Mouse (Mus musculus) embryonic stem cell, embryonic (primary cell): ENCODE data around the gene Zfp385b.

Source experiments
- CTCF ChIA-PET, 4 experiments: fragments of 300-600 bp in 2 of 4; fragments of 350-600 bp in 2 of 4; sonication (Branson Sonifier 250); formaldehyde crosslinking; loops; one replicate each; lab custom pipeline; 2022; ENCODE audit warnings: inconsistent platforms in 2 of 4; lab: Charles Lee
- POLR2A ChIA-PET, 4 experiments: fragments of 300-600 bp in 2 of 4; fragments of 350-600 bp in 2 of 4; sonication (Branson Sonifier 250); formaldehyde crosslinking; loops; one replicate each; lab custom pipeline; 2022; ENCODE audit warnings: antibody characterized with exemption in 4 of 4, inconsistent platforms in 1 of 4; lab: Charles Lee

Gene Zfp385b

DNA sequence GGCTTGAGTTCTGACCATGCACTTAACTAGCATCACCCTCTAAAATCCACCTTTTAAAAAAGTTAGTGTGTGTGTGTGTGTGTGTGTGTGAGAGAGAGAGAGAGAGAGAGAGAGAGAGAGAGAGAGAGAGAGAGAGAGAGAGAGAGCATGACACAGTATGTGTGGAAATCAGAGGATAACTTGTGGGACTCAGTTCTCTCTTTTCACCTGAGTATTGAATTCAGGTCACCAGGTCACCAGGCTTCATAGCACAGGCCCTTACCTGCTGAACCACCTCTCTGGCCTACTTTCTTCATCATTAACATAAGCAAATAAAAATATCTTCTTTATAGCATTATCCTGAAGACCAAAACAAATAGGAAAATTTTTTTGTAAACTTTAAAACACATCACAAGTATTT, at the start of gene Zfp385b:
Gene Zfp385b (minus strand): TSS at position 101 of the 400 bp plus-strand sequence.
- ChIA-PET CTCF (no interaction called here), POLR2A (no interaction called here)

DNA sequence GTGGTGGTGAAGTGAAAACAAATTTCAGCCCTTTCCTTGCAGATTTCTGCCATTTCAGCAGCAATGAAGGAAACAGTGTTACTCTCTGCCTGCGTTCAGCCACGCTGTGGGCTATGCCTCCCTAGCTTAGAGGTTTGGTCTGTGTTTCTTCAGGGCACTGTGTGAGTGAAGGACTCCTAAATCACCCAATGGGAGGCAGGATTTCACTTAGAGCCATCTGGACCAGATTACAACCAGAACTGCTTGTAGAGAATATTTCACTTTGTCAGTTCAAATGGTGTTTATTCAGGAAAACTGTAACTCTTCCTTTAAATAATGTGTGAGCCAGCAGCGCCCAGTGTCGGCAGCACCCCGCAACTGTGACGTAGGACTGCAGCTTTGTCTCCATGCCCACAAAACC, 44.5 kb upstream of the Zfp385b start:
- POLR2A ChIA-PET: interaction anchor here in 1 of 4 experiments (0.7 kb wide), 1 partner anchor 9 kb away, joined by 3 read pairs; no protein-coding TSS in a partner anchor
- CTCF ChIA-PET: no interaction called here

DNA sequence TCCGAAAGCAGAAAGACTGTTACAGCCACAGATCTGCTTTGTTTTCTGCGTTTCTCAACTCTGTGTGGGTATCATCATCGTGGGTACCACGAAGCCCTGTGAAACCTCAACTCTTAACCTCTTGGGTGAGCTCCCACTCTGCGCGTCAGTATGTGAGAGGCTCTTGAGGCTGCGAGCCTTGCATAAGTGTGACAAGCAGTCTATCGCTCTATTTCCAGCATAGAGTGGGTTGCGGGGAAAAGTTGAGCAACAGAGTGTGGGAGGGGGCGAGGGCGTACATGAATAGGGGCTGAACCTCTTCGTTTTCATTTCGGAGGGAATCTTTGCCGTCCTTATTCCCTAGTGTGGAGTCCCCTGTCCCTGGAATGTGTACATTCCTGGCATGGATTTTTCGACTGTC, 44.1 kb upstream of the Zfp385b start:
- ChIA-PET POLR2A (interaction anchor here in 1 of 4 experiments (0.7 kb wide), 1 partner anchor 10 kb away, joined by 3 read pairs; no protein-coding TSS in a partner anchor), CTCF (no interaction called here)

DNA sequence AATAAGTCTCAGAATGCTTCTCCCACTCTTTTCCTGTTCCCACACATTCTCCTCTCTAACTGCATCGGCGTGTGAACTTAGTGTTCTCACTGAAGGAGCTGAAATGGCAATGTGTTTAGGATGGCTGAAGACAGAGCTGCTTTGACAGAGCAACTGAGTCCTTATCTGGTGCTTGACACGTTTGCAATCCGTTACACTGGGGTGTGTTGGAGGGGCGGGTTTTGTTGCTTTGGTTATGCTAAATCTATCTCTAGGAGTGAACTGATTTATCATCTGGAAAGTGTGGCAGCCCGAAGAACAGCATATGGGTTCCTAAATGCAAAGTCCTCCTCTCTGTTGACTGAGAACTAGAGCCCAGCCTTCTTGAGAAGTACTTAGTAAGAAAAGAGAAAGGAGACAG, 22.0 kb upstream of the Zfp385b start:
- POLR2A ChIA-PET: interaction anchor here in 1 of 4 experiments (0.7 kb wide), 1 partner anchor 1733 kb away, joined by 6 read pairs; no protein-coding TSS in a partner anchor
- CTCF ChIA-PET: interaction anchor here in 1 of 4 experiments (0.6 kb wide), 1 partner anchor 454 kb away, joined by 12 read pairs; no protein-coding TSS in a partner anchor

DNA sequence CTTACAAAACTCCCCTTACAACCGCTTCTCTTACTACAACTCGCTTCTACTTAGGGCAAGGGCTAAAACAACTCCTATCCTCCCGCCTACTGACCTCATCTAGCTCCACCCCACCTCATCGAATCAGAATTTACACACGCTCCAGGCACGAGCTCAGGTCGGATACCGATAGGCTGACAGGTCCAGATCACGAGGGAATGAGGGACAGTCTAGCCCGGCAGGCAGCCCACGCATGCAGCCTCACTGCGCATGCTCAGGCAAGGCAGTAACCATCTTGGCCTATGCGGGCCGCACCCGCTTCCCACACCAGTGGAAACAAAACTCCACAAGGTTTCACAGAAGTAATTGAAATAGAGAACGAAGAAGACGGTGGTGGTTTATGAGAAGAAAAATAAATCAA, 20.1 kb upstream of the Zfp385b start:
- POLR2A ChIA-PET: no interaction called here

DNA sequence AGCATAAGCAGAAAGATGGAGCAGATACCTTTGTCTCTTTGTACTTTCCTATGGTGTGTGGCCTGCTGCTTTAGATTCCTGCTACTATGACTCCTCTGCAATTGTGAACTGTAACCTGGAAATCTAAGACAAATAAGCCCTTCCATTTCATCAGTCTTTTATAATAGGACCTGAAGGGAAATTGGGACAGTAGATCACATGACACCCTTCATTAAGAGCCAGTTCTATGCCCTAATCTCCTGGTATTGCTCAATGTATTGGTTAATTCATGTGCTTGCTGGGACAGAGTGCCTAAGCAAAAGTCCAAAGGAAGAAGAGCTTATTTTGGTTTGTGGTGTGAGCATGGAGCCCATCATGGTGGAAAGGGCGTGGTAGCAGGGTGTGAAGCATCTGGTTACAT, 19.2 kb upstream of the Zfp385b start:
- ChIA-PET POLR2A (no interaction called here), CTCF (no interaction called here)

More for the DNA sequence above, 20.1 kb upstream of the Zfp385b start:
- CTCF ChIA-PET: no interaction called here

DNA sequence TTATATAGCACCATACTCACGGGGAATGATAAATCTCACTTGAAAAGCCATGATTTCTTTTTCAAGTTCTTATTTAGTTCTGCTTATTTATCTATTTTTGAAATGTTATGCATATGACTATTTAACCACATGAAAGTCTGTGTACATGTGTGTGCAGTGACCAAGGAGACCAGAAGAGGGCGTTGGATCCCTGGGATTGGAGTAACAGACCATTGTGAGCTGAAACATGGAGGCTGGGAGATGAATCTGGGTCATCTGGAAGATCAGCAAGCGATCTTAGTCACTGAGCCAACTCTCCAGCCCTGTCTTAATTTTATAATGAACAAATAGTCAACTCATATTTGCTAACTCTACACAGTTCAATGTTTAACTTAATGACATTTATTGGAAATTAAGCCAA, 16.3 kb upstream of the Zfp385b start:
- ChIA-PET CTCF (interaction anchor here in 1 of 4 experiments (0.7 kb wide), 1 partner anchor 187 kb away, joined by 3 read pairs; no protein-coding TSS in a partner anchor), POLR2A (no interaction called here)

DNA sequence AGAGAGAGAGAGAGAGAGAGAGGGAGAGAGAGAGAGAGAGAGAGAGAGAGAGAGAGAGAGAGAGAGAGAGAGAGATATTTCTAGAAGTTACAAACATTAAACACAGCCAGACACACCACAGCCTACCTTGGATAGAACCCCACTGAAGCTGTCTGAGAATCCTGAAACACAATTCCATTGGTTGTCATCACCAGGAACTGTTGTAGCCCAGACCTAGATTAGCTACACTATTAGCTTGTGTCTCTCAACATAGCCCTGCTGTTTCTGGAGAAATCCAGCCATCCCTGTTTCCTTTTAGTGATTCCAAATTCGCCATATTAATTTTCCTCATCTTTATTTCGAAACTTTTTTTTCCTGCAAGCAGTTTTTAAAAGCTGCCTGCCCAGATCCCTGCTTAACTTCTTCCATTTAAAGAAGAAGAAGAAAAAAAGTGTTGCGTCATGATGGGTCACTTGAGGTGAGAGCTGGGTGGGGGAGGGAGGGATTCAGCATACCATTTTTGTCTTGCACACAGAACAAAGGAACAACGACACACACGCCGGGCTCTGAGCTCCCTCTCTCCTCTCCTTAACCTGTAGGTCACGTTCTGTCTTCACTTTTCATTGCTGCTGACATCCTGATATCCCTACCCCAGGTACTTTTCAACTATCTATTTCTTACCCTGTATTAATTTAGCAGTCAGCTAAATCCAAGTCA, 6.8 kb upstream of the Zfp385b start:
- ChIA-PET POLR2A (interaction anchor here in 2 of 4 experiments (0.6 to 0.7 kb wide), 2 partner anchors 370 to 492 kb away, joined by 3 to 4 read pairs; no protein-coding TSS in a partner anchor), CTCF (no interaction called here)

DNA sequence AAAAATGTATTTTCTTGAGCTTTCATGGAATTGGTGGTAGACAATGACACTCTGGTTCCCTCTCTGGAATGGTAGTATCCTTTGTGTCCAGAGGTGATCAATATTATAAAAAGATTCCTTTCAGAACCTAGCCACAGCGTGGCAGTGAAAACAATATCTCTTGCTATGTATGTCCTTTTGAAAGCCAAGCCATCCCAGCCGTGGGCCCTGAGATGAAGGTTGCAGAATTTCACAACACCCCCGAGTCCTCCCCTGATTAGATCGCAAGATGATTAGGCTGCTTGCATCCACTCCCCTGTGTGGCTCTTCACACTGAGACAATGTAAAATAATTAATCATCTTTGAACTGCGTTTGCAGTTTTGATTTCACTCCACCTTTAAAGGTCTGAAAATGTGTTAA, 3.6 kb upstream of the Zfp385b start:
- POLR2A ChIA-PET: no interaction called here
- CTCF ChIA-PET: no interaction called here

DNA sequence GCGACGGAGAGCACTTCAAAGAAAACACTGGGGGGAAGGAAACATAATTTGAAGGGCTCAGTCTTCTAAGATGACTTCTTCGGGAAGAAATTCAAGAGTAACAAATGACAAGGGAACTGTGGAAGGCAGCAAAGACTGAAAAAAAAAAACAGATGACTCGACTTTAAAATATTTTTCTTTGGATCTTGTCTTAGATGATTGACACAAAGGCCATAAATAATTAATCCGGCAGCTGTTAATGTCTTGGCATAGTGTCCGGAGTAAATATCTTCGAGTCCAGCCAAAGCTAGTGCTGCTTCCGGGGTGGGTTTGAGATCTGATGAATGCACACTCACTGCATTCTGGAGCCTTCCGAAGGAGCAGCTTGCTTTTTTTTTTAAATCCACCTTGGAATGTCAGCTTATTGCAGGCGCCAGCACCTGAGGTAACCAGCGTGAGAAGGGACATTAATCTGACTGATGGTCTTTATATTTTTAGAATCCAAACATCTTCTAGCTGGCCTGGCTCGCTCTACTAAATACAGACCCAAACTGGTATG, 2.0 kb downstream of the Zfp385b start:
- ChIA-PET CTCF (interaction anchor here in 1 of 4 experiments (0.6 kb wide), 1 partner anchor 696 kb away, joined by 3 read pairs; no protein-coding TSS in a partner anchor), POLR2A (interaction anchor here in 1 of 4 experiments (1.0 kb wide), 1 partner anchor 129 kb away, joined by 3 read pairs; the partner anchor contains the start of gene Cwc22)

DNA sequence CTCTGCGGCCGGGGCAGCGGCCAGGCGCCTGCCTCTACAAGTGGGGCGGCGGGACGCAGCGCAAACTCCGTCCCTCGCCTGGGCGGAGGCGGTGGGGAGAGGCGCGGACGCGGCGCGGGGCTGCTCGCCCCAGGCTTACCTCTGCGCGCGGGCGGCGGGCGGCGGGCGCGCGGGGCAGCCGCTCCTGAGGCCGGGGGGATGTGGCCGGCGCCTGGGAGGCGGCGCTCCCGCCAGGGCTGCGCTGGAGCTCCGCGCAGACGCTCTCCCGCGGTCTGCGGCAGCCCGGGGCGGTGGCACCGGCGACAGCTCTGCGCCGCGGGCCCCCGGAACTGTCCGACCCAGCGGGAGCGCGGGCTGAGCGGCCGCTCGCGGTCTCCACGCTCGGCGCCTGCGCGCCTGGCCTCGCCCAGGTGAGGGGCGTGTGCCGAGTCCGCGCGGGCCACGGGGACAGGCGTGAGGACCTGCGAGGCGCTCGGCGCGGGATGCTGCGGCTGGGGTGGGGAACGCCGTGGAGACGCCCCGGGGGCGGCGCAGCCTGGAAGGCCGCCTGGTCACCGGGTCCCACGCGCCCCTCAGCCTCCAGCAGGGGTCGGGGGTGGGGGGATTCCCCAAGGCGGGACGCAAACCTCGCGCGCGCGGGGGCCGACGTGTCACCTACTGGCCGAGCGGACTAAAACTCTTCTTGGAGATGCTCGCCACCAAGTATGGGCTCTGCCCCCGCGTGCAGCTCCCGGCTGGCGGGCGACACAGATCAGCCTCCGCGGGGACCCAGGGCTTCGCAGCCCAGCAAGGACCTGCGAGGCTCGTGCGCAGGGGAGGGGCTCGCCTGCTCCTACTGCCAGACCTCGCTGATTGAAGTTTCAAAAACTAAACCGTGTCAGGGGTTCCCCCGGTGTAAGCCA, 2.8 kb downstream of the Zfp385b start:
- ChIA-PET POLR2A (interaction anchor here in 2 of 4 experiments (0.7 to 1.6 kb wide), 2 partner anchors 12 to 16 kb away, joined by 4 read pairs; no protein-coding TSS in a partner anchor), CTCF (no interaction called here)

DNA sequence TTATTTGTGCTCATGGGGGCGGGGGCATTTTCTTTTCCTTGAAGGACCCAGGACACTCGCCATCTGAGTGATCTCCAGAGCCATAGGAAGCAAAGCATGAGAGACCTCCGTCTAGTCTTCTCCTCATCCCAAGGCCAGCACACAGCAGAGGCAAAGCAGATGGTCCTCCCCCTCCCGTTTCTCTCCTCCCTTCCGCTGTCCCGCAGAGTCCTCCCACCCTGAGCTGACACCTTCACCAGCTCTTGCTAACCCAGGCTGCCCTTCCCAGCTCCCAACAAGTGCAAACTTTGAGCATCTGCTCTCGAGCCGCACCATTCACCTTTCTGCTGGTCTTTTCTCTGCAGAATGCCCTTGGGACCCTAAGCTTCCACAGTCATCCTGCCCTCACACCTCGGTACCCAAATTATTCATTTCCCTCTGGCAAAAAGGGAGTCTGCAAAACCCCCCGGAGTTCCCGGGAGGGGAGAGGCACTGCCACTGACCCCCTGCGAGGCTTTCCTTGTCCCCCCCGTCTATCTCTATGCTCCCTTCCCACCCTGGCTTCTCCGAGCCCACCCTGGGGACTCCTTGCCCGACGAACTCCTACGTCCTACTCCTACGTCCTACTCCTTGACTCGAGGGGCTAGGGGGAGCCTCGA, 3.5 kb downstream of the Zfp385b start:
- CTCF ChIA-PET: no interaction called here

DNA sequence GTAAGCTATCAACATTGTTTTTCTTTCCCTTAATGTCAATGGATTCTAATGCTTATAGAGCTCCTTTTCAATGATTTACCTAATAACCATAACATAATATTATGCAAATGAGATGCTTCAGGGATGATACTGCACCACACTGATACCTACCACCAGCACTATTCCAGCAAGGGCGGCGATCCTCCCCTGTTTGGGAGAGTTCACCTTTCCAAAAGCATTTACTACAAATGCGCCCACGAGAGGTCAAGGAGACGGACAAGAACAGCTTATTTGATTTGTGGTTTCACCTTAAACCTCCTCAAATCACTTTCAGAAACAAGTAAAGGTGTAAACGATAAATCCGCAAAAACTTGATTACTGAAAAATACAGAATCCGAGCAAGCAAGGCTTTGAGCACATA, 4.5 kb downstream of the Zfp385b start:
- CTCF ChIA-PET: no interaction called here
- POLR2A ChIA-PET: no interaction called here

More for the DNA sequence above, 3.5 kb downstream of the Zfp385b start:
- POLR2A ChIA-PET: interaction anchor here in 2 of 4 experiments (0.7 to 1.6 kb wide), 2 partner anchors 11 to 15 kb away, joined by 4 read pairs; no protein-coding TSS in a partner anchor

DNA sequence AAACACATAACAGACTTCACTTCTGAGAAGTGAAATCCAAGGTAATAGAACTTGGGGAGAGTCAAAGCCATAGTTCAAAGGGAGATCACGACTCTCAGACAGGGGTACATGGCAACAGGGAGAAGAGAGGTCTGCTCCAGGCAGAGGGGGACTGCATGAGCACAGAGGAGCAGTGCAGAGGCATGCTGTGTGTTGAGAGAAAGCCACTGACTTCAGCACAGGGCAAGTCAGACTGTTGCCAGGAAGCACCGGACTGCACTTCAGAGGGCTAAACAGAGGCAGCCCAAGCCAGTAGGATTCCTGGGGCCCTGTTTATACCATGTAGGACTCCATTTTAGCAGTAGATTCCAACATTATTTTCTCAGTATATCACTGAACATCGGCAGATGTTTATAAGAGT, 6.4 kb downstream of the Zfp385b start:
- CTCF ChIA-PET: no interaction called here
- POLR2A ChIA-PET: no interaction called here

DNA sequence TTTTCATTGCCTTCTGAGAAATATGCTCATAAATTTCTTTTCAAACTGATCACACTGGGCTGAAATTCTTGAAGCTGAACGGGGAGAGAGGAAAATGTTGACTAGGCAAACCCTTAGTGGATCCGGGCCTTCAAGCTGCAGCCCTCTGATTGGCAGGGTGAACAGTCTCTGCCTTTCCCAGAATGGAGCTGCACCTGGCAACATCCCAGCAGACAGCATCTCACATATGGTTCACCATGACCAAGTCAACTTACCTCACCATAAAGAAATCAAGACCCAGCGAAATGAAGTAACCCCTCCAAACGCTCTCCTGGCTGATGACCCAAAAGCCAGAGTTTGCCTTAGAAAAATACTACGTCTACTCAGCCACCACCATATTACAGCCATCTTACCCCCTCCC, 8.7 kb downstream of the Zfp385b start:
- POLR2A ChIA-PET: no interaction called here

DNA sequence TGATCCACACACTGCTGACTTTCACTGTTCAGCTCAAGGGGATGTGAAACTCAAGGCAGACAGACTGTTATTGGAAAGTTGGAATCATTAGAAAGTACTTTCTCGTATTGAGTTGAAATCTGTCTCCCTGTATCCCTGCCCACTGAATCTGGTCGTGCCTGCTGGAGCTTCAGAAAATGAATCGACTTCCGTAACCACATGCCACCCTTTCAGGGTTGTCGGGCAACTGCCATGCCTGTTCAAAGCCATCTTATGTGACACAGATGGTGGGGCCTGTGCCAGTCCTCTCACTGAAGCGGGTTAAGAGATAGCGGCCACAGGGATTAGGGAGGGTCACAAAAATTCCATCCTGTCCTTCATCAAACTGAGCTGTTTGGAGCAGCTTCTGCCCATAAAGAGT, 14.7 kb downstream of the Zfp385b start:
- CTCF ChIA-PET: interaction anchor here in 1 of 4 experiments (0.5 to 0.7 kb wide), 2 partner anchors 228 to 356 kb away, joined by 3 to 8 read pairs; no protein-coding TSS in a partner anchor
- POLR2A ChIA-PET: interaction anchor here in 1 of 4 experiments (1.0 kb wide), 1 partner anchor 11 kb away, joined by 4 read pairs; no protein-coding TSS in a partner anchor

More for the DNA sequence above, 8.7 kb downstream of the Zfp385b start:
- CTCF ChIA-PET: no interaction called here

DNA sequence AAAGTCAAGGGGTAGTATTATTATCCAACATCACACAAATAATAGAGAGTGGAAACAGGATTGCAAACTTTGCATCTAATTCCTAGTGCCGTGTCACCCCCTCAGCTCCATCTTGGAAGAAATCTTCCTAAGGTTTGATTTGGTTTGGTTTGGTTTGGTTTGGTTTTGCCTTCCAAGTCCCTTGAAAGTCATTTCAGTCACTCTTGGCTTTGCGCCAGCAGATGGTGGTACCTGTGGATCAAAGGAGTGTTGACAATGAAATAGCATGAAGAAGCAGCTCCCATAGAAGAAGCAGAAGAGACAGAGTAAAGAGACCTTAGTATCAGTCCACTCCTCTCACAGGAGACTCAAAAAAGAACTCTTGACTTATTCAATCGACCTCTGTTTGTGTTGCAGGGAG, 17.1 kb downstream of the Zfp385b start:
- ChIA-PET POLR2A (no interaction called here), CTCF (interaction anchor here in 1 of 4 experiments (0.6 kb wide), 2 partner anchors 17 to 46 kb away, joined by 3 to 5 read pairs; no protein-coding TSS in a partner anchor)

DNA sequence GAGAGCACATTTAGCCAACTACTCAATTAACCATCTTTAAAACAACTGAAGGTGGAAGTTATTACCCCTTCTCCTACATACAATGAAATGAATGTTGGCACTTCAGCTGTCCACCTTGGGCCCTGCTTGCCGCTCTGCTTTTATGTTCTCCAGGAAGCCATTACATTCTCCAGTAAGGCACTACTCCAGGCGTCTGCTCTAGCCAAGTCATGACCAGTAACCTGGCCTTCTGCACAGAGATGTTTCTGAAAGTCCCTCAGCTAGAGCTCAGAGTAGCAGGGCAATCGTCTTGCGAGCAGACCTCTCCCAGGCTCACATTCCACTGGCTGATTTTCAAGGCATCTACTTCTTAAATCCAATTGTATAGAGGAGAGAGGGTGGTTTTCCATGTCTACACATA, 18.0 kb downstream of the Zfp385b start:
- ChIA-PET POLR2A (no interaction called here), CTCF (no interaction called here)
